Mouse (Mus musculus) heart, adult 18-20 months (tissue): Measurements from ENCODE around the gene Ralgapa2. TPM values are rescaled to one million over a fixed set of nuclear protein-coding genes. Genes with fewer than 3 reads are reported as not detected.

ENCODE experiments used
- DNase-seq, 2 experiments: peaks; one replicate each; pipeline ENCODE4 v3.0.0; 2021 to 2022; ENCODE audit warnings: mixed read lengths in 1 of 2
- total RNA-seq, 2 experiments: library from RNA; stranded (reverse); gene quantifications; 2 replicates each; pipeline ENCODE4 v1.2.3; 2021

The Ralgapa2 gene
- total RNA-seq, 2 experiments from 2014 or later = 38.7 to 41.1 TPM

DNA sequence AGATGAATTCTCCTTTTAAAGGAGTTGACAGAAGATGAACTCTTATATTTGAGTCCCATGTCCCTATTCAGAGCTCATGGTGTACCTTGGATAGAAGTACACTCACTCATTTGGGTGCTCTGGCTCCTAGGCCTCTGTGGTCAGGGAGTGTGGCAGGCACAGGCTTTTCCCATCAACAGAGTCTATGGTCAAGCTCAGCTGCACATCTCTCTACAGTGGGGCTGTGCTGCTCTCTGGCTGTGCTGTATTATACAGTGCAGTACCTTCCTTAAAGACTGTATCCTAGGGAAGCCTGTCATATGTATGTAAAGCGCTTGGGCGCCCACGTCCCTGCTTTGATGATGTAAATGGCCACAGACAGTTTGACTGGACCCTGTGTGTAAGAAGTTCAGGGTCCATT is 254.5 kb downstream of the Ralgapa2 start:
- no peak for DNase-seq

DNA sequence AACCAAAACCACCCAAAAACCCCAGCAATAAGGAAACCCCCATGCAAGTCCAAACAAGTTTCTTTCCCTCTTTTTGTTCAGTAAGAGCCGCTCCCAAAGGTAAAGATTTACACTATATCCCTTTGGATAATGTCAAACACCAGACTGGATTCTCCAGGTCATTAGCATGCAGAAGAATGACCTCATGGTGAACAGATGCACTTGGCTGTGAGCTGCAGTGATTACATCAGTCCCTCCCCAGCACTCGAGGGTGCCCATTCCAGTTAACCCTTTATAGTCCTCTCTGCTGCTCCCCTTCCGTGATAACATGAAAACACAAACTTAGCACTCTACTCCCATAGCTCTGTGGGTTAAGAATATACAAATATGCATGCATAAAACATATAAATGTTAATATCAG is 255.1 kb downstream of the Ralgapa2 start:
- DNase-seq = no peak

DNA sequence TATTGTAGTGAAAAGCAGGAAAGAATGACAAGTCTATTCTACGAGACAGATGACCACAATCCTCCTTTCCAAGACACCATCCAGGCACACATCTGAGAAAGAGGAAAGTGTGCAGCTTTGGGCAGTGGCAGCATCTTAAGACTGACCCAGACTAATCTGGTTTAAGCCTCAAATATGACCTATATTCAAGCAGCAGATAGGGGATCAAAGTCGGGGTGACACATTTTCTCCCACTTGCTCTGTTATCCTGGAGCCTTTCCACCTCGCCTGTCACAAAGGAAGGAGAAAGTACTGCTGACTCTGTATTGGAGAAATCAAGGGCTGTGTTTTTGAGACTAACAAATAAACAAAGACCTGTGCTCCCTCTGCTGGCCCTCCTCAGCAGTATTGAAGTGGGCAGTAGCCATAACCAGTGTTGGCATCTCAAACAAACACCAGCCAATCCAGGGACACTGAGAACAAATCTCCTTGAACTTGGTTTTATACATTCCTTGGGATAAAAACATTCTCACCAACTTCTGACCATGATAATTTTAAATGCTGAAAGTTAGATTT is 255.7 kb downstream of the Ralgapa2 start:
- DNase-seq = peak in 1 of 2 experiments; percentile 19

DNA sequence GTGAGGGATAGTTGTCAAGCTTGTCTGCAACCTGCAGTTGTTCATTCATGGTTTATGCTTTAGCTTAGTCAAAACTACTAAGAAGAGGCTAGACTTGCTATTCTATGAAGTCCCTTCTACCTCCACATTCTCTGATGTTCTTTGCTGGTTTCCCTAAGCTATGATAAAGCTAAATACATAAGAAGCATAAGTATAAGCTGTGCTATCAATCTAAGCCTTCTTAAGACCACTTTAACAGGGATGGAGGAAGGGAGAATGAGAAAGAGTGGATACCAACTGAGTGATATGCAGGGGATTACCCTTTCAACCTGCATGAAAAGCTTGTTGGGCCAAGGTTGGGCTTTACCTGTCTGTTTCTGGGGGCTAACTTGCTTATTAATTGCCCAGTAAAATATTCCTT is 256.5 kb downstream of the Ralgapa2 start:
- DNase-seq = no peak

DNA sequence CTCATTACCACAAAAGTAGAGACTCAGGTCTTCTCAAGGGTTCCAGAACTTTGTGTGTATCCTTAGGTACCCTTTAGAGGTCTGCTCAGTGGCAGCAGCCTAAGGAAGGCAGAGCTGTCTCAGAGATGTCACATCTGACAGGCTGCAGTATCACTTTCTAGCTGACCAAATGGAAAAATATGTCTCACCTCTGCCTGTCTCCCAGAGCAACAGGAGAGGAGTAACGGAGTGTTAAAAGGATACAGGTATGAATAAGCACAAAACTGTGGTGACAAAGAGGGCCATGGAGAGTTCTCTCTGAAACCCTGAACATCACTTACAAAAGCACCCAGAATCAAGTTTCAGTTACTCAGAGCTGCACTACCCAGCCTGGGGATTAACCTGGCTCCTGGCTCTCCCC is 257.8 kb downstream of the Ralgapa2 start:
- no peak for DNase-seq

DNA sequence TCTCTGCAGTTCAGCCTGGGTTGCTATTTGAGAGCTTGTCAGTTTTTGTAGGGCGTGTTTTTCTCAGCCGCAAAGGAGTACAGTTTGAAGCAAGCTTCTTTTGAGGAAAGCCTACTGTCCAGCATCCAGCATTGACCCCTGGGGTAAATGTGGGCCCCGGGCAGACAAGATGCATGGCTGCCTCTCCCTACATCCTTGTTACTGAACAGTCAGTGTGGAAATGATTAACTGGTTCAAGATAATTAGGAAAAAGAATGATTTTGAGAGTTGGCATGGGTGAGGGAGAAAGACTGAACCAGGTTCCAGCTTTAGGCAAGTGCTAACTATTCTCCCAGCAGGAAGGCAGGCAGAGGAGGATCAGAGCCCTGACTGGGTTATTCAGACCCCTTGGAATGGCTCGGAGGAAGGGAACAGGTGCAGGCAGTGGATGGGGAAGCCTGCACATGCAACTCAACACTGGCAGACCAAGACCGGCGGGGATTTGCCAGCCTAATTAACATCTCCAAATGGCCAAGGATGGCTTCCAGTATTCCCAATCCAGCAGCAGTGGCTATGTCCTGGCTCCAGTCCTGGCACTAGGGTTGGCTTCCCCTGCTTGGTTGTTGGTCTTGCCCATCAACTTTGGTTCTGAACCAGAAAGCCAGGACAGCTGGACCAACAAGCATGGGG is 261.8 kb downstream of the Ralgapa2 start:
- DNase-seq = no peak

DNA sequence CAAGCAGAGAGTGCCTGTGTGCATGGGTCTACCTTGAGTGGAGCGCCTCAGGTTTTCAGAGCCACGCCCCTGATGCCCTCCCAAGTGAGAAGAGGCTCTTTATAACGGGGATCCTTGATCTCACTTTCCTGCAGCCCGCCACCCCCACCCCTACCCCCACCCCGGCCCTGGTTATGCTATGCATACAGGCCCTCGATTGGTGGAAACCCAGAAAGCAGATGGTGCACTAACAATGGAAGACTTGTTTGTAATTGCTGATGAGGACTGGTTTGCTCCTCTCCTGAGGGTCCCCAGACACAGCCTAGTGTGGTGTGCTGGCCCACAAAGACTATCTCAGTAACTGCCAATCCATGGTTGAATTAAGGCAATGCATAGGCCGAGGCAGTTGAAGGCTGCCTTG is 263.1 kb downstream of the Ralgapa2 start:
- DNase-seq = no peak

DNA sequence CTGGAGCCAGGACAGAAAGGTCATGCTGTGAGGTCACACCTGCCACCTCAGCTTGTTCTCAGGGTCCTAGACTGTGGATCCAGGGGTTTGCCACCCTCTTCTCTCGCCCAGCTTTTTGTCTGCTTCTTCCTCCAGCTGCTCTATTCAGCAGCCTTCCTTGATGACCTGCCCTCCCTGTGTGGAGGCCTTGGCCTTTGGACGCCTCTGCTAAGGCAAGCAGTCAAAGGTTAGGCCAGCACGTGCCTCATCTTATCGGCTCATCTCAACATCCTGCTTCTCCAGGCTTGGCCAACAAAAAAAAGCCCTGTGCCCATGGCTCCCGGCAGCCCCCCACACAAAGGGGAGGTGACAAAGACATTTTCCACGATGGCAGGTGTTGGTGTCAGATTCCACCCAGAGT is 264.6 kb downstream of the Ralgapa2 start:
- DNase-seq = no peak

DNA sequence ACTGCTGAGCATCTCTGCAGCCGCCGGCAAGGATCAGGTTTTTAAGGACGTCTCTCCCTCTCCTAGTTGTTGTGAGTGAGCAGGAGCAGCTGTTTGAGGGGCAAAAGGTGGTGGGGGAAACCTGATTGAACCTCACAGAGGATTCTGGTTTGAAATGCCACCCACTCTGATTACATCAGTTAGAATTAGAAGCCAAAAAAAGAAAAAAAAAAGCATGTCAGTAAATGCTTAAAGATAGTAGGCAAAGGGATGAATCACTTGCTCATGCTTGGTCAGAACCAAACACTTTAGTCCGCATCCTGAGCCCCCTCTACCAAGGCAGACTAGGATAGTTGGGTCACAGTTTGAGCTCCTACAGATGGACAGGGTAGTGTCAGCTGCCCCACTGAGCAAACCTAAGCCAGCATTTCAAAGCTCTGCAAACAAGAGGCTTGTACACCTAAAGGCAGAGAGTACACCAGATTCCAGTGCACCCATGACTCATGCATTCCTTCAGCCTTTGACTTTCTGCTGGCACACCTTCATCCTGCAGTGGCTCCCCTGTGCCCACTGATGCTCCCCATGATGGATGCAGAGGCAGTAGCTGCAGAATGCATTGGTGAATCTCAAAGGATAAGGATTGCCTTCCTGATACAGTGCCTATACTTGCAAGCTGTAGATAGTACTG is 265.6 kb downstream of the Ralgapa2 start:
- DNase-seq = no peak

DNA sequence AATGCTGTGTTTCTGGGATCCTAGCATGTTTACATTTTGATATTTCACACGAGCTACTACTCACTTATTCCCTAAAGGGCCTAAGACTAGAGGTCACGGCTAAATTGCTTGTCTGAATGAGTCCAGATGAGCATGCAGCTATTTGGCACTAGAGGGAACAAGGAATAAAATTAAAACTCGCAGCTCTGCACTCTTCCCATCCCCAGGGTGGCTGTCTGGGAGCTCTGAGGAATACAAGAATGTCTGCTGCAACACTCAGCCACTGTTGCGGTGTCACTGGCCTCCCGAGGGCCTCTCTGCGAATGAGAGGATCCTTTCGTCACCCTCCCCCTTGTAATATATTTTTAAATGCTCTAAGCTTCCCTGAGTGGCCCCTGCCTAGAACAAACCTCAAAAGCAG is 266.7 kb downstream of the Ralgapa2 start:
- no peak for DNase-seq

DNA sequence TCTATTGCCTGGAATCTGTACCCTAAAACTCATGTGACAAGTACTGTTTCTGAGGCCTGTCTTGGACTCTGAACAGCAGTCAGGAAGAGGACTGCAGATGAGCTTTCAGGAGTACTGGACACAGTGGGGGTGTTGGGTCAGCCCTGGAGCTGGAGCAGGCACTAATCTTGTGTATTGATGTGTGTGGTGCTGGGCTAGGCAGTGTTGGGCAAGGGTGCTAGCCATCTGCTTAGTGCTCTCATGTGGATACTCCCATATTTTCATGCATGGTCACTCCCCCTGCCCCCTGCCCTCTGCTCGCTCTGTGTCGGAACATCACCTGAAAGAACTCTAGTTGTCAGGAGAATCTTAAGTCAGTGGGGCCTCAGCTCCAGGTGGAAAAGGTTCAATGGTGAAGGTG is 268.1 kb downstream of the Ralgapa2 start:
- no peak for DNase-seq

DNA sequence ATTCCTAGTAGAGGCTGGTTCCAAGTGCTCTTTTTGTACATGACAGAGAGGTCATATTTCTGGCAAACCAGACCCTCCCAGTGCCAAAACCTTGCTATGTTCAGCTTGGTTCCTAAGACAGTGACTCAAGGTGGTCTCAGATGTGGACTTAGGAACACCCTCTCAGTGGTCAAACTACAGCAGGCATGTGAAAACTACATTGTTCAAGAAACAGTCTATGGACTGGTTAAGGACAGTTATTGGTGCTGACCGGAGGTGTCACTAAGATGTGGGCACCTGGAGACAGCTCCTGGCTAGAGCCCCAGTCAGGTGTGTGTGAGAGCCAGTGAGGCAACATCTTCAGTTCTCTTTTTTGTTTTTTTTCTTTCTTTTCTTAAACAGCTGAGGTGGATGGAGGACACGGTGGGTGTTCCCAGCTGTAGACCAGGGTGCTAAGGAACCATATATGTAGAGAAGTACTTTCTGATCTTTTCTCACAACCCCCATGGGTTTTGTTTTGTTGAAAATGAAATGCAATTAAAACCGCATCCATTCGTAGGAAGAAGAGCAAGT is 272.9 kb downstream of the Ralgapa2 start:
- DNase-seq = no peak

DNA sequence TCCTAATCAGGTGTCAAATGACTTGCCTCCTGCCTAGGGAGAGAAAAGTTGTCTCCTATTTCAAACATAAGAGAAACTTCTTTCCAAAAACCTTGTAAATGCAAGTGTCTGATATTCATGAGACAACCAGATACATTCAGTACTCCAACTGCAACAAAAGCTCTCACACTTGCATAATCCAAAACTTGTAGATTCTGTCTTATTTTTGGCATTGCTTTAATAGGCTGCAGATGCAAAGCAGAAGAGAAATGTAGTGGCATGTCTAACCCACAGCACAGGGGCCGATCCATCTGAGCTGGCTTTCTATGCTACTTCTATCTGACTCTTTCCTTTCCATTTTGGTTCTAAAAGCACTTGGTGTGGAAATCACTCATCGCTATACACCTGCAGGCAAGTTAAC is 280.7 kb downstream of the Ralgapa2 start:
- no peak for DNase-seq

DNA sequence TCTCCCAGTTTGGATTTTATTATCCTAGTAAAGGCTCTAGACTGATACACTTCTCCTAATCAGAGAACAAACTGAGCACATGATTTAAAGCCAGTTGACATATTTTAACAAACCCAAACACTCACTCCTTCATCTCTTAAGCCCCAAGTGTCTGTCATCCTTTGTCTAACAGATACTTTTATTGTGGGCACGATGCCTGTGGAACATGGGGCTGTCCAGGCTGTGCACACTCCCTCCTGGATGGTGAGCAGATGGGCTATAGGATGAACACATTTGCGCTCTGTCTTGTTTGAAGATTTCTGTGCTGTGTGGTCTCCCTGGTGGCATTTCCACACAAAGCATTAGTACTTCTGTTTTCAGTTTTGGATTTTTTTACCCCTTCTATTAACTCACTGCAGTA is 283.7 kb downstream of the Ralgapa2 start:
- no peak for DNase-seq

DNA sequence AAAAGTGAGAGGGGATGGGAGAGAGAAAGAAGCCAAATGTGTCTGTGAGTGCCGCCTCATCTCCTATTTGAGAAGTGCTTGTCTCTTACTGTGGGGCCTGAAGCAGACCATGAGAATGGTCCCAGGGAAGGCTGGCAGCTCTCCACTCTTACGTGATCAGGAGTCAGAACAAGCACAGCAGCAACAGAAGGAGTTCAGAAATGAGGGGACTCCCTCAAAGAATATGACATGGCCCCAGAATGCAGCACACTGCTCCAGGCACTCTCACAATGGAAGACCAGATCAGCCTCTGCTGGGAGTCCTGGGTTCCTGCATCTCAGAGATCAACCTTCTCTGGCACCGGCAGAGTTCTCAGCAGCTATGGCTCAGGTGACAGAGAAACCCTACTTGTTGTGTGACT is 284.5 kb downstream of the Ralgapa2 start:
- no peak for DNase-seq

DNA sequence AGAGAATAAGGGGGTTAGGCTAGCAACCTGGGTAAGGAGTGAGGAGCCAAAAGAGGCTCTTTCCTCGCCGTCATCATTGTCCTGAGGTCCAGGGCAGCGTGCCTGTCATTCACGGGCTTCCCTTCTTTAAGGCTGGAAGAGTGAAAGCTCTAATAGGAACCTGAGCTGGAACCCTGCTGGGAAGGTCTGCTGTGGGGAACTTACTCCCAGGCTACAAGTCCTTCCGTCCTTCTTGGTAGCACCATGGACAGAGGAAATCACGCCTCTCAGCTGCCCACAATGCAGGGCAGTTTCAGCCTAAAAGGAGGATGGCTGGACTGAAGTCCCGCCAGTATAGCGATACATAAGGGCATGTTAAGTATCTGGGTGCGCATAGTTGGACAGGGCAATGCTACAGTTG is 285.7 kb downstream of the Ralgapa2 start:
- DNase-seq = peak in 1 of 2 experiments; percentile 48

DNA sequence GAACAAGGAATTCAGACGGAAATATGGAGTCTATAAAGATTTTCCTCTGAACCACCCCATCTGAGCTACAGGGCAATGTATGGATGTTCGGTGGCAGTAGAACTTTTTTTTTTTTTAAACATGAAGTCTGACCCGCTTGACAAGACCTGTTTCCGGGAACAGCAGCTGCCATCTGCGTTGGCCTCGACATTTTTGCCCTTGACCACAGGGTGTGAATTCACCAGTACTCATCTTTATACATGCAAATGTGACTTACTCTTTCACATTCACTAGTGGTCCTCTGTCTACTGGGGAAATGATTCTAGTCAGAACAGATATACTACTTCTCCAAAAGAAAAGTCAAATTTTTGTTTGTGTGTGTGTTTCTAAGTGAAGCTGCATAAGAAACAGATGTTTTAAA is 286.3 kb downstream of the Ralgapa2 start:
- DNase-seq = no peak

DNA sequence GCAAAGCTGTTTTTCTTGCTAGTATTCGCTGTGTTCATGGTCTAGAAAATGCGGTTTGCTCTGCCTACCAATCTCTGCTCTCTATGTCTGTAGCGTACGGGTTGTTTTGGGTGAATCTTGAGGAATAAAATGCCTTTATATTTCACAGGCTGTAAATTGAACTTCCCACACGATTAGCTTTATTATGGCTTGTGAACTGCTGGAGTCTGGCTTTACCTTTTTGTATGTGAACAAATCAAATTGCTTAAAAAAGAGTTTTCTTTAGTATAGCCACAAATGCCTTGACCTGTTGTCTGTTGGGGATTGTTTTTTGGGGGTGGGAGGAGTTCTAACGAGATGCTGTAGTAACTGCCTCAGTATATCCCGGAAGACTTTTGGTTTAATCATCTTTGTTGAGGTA is 288.0 kb downstream of the Ralgapa2 start:
- no peak for DNase-seq

DNA sequence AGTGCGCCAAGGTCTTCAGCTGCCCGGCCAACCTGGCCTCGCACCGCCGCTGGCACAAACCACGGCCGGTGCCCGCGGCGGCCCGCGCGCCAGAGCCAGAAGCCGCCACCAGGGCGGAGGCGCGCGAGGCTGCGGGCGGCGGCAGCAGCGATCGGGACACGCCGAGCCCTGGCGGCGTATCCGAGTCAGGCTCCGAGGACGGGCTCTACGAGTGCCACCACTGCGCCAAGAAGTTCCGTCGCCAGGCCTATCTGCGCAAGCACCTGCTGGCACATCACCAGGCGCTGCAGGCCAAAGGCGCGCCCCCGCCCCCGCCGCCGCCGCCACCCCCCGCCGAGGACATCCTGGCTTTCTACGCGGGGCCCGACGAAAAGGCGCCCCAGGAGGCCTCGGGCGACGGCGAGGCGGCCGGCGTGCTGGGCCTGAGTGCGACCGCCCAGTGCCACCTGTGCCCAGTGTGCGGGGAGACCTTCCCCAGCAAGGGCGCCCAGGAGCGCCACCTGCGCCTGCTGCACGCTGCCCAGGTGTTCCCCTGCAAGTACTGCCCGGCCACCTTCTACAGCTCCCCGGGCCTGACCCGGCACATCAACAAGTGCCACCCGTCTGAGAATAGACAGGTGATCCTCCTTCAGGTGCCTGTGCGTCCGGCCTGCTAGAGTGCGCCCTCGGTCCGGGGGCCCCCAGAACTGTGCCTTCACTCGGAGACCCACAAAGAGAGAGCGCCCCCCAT is 288.8 kb downstream of the Ralgapa2 start:
- no peak for DNase-seq

DNA sequence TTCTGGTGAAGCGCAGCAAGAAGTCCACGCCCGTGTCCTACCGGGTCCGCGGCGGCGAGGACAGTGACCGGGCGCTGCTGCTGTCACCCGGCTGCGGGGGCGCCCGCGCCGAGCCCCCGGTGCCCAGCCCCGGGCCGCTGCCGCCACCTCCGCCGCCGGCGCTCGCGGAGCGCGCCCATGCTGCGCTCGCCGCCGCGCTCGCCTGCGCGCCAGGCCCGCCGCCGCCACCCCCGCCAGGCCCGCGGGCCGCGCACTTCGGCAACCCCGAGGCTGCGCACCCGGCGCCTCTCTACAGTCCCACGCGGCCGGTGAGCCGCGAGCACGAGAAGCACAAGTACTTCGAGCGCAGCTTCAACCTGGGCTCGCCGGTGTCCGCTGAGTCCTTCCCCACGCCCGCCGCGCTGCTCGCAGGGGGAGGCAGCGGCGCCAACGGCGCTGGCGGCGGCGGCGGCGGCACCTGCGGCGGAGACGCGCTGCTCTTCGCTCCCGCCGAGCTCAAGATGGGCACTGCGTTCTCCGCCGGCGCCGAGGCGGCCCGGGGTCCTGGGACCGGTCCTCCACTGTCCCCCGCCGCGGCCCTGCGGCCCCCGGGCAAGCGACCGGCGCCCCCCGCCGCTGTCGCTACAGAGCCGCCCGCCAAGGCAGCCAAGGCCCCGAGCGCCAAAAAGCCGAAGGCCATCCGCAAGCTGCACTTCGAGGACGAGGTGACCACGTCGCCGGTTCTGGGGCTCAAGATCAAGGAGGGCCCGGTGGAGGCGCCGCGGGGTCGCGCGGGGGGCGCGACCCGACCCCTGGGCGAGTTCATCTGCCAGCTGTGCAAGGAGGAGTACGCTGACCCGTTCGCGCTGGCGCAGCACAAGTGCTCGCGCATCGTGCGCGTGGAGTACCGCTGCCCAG is 289.6 kb downstream of the Ralgapa2 start:
- DNase-seq = peak in 1 of 2 experiments; percentile 15

DNA sequence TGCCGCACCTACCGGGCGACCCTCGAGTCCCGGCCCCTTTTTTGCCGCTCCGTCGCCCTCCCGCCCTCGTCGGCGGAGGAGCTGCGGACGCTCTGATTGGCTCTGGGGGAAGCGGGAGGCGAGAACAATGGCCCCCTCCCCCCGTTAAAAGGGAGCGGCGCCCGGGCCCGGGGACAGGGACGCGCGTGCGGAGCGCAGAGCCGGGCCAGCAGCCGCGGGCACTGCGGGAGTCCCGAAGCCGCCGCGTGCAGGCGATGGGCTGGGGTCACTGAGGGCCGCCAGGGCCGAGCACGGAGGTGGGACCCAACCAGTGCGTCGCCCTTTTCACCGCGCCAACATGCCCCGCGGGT is 290.2 kb downstream of the Ralgapa2 start:
- DNase-seq = peak in 1 of 2 experiments; percentile 6
